Mouse (Mus musculus) cerebellum, adult 18-20 months (tissue): ENCODE measurements around the gene Rpl26.

ENCODE experiments used
- DNase-seq, 2 experiments: peaks; one replicate each; pipeline ENCODE4 v3.0.0; 2021

The Rpl26 gene

DNA sequence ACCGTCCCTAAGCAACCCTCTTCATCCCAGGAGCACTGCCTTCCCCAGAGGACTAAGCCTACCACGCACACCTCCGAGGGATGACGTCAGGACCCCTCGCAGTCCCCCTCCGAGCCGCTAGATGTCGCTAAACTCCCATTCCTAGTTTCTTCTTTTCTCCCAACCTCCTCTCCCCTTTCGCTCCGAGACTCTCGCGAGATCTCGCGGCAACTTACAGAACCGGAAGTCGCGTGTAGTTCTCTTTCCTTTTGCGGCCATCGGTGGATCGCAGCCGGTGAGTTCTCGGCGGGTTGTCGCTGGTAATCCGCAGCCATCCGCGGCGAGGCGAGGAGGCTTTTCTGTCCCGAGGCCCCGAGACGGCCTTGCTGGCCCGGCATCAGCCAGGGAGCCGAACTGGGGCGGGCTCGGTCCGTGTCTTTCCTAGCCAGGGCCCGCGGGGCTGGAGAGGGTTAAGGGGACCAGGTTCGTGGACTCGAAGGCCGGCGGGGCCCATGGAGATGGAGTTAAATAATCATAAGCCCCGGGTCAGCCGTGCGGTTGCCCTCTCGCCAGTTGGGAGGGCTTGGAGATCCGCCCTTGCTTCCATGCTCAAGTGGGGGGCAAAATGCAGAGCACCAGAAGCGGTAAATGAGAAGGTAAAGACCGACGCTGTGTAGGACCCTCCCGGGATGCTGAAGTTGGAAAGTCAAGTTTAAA is at the start of gene Rpl26:
Gene Rpl26 (plus strand): TSS at position 233 of the 696 bp plus-strand sequence.
- DNase-seq: peak; percentile 97 to 99

DNA sequence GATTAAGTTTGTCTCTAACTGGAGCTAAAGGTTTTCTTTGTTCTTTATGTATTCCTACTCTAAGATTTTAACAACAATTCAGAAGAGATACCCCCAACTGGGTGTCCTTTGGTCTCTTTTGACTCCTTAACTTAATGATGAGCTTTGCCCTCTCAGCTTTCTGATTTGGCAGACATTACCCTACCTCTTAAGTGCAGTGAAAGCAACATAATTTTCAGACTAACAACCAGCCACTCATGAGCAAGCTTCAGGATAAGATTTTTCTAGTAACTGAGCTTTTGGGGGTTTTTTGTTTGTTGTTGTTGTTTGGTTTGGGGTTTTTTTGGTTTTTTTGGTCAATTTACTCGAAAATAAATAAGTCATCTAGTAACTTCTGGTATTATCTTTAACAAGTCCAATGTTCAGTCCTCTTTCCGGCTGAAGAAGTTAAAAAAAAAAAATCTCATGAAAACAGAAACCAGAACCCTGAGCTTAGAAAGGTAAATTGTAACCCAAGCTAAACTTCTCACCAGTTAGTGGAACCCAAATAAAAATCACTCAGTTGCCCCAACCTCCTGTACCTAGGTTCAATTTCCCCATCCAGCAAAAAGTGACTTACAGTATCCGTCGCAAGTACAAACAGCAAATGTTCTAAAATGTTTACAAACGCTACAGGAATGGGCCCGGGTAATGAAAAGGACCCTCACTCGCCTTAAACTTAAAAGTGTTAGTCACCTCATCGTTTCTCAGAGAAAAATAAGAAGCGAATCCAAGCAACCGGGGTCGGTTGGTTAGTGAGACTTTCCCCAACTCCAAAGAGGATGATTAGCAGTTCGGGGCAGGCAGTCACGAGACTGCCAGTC is 49.5 kb upstream of the Rpl26 start:
- no peak for DNase-seq

DNA sequence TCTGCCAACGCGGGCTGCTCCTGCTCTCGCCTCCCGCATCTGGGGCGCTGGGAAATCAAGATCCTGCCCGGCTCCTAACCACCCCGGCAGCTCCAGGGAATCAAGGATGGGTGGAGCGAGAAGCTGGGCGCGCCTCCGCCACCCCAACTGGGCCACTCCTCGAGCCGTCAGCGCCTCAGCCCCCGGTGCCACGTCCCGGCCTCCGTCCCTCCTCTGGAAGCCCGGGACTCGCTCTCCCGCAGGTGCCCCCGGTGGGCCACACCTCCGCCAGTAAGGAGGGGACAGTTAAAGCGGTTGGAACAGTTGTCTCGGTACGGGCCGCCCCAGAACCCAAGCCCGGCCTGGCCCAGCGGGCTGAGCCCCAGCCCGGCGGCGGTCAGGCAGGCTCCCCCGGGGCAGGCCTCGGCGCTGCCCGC is 48.9 kb upstream of the Rpl26 start:
- peak in 1 of 2 experiments; percentile 67 for DNase-seq

DNA sequence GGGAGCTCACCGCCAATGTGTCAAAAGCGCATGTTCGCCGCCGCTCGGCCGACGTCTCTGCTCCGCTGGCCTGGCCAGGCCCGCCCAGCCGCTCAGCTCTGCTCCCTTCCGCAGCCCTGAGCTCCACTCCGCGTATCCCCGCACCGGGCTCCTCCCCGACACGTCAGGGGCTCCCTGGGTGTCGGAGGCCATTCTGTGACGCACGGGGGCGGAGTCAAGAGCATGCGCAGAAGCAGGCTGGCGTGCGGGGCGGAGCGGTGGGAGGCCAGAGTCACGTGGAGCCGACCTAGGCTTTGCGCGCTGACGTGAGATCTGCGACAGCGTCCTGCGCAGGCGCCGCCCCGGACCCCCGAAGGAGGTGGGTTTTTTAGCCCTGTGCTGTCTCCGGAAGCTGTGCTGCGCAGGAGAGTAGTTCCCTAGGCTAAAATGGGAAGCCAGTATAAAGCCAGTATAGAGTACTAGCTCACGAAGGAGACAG is 48.4 kb upstream of the Rpl26 start:
- DNase-seq: peak; percentile 100

DNA sequence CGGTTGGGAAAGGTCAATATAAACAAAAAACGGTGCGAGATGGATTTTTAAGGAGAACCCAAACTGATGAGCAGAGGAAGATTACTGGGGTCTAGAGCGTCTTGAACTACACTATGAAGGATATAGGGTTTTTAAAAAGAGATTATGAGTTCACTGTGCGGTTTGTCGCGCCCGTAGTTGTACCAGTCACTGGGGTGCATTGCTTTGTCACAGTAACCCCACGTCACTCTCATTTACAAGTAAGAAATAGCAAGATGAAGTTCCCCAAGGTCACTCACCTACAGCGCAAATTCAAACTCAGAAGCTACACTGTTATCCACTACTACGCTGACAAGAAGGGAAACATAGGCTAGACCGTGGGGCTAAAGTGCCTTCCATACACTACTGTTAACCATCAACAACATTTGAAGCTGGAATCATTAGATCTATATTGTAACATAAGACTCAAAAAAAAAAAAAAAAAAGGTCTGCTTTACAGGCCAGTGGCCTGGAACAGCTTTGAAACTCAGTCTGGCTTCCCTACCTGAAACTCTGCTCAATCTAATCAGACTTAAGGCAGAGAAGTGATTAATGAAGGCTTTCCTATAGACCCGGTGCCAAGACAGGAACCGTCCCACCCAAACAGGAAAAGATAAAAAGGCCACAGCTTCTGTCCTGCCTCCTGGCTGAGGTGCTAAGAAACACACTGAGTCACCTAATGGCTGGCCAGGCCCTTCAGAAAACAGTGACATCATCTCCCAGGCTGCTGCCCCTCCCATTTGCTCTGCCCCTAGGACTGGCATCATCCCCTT is 47.6 kb upstream of the Rpl26 start:
- DNase-seq: peak; percentile 9 to 29

DNA sequence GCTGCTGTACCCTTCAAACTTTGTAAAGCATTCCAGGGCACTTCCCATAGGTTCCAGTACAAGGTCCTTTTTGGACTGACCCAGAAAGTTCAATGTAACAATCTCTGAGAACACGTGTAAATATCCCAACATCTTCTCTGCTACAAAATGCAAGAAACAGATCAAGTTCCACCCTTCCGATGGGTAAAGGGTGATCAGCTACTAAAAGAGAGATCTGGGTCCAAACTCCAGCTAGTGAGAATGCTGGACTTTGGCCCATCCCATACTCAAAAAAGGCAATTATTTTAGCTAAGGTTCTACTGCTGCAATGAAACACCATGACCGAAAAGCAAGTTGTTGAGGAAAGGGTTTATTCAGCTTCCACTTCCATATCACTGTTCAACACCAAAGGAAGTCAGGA is 46.8 kb upstream of the Rpl26 start:
- no peak for DNase-seq

DNA sequence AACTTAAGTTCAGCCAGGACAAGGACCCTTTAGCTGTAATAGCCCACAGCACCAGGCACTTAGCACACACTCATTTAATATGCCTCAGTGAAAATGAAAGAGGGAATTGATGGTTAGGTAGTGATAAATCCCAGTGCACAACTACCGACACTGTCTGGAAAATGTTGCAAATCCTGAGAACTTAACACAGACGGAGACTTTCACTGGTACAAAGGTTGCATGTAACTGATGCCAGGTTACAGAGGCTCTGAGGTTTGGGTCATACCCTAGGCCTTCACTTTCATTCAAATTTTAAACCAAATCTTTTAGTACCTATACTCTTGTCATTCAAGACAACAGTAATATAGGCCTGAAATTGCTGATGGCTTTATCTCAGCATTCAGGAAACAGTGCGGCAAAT is 44.1 kb upstream of the Rpl26 start:
- no peak for DNase-seq

DNA sequence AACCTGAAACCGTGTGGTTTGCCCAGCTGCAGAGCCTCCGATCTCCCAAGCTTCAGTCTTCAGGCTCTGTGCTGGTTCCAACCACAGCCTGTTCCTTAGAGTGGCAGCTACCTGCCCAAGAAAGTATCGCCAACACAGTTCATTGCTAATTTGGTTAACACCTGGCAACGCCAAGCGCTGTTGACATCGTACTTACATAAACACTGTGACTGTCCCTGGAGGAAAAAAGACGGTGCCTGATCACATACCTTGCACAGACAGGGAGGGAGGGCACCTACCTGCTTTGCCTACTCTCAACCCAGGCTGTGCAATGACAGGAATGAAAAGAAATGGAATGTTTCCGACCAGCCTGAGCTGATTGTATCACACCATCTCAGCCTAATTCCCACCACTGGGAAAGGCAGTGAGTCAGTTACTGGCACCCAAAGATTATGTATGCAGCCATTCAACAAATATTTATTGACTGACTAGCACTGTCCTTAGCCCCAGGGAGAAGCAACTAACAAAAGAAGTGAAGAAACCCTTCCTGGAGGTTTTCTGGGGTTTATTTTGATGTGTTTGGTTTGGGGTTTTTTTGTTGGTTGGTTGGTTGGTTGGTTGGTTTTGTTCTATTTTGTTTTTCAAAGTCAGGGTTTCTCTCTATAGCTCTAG is 41.3 kb upstream of the Rpl26 start:
- DNase-seq: no peak

DNA sequence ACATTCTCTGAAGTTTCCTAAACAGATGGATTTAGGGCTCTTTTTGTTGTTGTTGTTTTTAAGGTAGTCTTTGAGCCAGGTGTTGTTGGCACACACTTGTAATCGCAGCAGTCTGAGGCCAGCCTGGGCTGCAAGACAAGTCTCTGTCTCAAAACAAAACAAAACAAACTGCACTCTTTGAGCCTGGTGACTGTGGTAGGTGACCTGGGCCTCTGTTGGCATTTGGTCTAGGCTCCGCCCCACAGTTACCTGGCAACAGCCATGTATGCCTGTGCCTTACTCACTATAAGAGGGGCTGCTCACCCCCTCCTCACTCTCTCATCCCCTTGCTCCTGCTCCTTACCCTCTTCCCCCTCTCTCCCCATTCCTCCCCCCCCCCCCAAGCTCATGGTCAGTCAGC is 39.1 kb upstream of the Rpl26 start:
- DNase-seq: no peak

DNA sequence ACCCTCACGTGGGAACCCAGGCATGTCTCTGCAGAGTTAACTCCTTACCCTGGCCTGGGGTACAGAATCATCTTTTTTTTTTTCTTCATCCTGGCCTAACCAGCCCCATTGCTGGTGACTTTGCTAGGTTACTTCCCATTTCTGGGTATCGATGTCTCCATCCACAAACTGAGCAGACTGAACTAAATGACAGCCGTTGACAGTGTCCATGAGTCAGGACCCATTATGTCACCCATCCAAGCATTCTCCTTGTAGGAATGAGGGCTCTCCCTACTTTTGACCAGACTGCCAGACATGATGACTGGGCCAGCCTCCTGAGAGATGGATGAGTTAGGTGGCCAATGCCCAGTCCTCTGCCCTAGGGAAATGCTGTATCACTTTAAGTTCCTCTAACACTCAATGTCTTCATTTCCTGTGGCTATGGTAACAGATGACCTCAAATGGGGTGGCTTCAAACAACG is 37.7 kb upstream of the Rpl26 start:
- no peak for DNase-seq

DNA sequence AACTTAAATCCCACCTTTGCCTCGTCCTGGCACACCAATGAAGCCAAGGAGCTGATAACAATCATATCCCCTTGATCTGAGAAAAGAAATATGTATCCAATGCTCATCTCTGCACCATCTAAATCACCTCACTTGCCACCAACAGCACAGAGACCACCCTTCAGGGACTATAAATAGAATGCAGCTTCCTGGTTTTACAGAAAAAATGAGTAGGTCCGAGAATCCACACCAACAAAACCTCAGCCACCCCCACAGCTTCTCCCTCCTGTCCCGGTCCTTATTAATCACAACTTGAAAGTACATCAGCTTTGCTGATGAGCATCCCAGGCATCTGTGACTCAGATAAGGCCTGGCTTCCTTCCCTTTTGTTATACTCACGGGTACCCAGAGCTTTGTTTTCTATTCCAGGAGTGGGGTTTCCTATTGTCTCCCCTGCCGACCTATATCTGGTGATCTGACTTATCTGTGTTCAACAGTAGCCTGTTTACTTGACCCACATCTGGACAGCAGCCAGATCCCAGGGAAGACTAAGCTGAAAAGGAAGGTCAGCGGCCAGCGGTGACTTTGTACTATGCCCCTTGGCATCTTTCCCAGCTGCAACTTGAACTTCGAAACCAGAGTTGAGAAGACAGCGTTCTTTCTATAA is 36.7 kb upstream of the Rpl26 start:
- DNase-seq: no peak

DNA sequence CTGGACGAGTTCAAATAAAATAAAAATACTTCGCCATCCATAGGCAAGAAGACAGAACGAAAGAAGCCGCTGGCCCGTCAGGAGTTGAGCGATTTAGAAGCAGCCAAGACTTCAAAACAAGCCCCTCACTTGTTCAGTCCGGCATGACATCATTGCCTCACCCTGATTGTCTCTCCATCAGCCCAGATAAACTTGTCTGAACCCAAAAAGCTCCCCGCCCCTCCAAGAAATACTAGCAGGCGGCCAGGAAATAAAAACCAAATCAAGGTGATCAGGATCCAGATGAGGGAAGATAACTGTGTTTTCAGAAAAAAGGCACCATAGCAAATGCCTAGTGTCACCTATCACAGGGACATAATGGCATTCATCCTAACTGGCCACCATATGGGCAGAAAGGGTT is 30.1 kb upstream of the Rpl26 start:
- DNase-seq: no peak

DNA sequence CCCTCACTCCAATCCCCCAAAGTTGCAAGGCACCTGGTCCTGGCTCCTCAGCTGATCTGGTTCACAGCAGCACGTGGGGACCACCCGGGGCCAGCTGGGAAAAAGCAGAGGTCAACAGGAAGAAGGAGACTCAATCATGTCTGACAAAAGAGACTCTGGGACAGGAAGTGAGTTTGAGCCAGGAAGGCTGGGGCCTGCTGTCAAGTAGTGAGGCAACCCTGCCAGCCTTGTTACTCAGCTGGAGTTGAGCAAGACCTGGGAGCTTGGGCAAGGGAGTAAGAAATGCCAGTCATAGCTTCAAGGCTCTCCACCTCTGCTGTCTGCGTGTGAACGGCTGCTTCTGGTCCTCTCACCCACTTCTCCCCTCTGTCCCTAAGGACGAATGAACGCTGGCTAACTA is 29.6 kb upstream of the Rpl26 start, which contains the start of gene Ndel1:
Gene Ndel1 (minus strand): TSS at position 111 of the 400 bp plus-strand sequence.
- DNase-seq: no peak

DNA sequence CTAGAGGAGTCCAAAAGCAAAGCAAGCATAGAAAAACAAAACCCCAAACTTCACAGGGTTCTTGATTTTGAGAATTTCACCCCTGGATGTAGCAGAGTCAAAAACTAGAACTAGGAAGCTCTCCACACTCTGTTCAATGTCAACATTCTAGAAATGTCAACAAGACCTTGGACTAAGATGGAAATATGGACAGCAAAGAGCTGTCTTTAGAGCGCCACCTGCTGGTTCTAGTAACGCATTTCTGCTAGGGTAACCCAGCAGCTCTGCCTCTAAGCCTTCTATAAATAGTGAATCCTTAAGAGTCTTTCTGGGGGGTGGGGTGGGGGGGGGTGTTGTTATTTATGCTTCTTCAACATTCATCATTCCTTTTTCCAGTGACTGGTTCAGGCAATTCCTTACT is 26.5 kb upstream of the Rpl26 start:
- DNase-seq: peak; percentile 70 to 76

DNA sequence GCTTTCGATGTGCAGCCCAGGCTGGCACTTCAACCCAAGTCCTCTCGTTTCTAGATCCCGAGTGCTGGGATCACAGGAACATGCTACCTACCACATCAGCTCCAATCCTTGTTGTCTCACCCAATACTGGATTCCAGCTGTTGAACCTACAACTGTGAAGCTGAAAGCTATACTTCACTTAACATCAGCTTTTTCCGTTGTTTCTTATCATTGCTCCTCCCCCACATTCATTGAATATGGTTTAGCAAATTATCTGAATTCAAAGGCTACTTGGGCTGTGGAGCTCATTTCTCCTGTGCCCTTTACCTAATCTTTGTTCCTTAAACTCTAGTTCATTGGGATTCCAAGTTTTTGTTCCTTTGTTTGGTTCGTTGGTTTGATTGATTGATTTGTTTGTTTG is 22.6 kb upstream of the Rpl26 start:
- no peak for DNase-seq

DNA sequence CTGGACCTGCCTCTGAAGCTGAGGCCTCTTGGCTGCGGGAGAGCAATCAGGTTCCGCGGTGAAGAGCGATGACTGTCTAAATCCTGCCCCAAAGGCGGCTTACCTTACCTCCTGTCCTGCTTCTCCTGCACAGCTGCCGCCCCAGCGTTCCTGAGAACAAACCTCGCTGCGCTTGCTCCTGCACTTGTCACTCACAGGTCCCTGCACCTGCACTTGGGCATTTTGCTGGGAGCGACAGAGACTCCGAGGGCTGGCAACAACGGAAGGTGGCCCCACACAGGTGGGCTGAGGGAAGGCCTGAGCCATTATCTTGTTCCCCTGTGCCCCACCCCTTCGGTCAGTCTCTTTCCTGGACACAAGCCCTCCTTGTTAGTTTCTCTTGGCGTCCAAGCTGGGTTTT is 19.3 kb upstream of the Rpl26 start:
- no peak for DNase-seq

DNA sequence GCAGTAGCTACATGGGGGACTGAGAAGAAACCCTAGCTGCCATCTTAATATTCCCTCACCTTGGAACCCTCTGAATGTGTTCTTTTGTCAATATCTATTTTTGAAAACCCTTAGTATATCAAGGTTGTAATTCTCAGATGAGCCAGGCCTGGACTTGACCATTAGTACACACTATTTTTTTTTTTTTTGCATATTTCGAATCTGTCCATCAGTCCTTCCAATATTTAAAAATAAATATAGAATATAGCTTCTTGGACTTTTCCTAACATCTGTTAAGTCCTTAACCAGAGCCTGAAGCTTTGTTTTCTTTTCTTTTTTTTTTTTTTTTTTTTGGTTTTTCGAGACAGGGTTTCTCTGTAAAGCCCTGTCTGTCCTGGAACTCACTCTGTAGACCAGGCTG is 17.5 kb upstream of the Rpl26 start:
- DNase-seq: no peak

DNA sequence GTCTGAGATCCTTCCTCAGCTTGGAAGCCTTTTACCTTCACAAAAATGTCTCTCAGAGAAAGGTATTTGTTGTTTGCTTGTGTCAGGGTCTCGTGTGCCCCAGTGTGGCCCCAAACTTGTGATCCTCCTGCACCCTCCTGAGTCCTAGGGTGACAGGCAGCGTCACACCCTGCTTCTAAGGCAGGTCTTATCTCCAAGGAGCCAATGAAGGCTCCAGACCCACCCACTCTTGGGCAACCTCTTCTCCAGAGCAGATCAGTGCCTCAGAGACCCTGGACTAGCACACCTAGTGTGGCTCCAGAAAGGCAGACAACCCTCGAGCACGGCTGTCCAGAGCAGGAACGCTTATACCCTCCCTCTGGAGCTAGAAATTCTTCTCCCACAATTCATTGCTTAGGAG is 17.0 kb upstream of the Rpl26 start:
- DNase-seq: no peak

DNA sequence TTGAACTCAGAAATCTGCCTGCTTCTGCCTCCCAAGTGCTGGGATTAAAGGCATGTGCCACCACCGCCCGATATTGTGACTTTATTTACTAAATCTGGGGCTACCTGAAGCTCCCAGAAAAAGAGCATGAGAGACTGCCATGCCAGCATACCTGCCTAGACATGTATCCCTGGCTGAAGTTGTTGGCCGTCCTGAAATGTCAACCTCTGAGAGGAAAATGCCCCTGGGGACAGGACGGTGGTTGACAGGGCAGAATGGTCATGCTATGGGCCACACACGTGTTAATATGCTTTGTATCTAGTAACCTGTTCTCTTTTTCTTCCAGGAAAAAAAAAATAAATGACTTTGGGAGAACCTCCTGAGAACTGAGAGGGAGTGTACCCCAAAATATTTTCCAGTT is 15.3 kb upstream of the Rpl26 start:
- no peak for DNase-seq

DNA sequence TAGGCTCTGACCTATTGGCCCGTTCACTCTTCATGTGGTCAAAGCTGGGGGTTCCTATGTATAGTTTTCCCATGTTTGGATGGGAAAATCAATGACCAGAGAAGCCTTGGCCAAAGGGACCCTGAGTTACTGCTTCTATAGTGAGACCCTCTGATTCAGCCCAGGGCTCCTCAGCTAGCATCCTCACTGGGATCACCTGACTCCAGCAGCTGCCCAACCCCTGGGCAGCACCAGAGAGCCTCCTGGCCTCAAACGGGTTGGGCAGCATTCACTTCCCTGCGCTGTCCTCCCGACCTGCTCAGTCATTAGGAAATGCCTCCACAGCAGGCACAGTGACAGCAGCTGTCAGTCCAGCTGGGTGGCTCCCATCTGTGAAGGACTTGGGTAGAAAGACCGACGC is 13.1 kb upstream of the Rpl26 start, which contains the start of gene Rnf222:
Gene Rnf222 (plus strand): TSS at position 301 of the 400 bp plus-strand sequence.
- no peak for DNase-seq

DNA sequence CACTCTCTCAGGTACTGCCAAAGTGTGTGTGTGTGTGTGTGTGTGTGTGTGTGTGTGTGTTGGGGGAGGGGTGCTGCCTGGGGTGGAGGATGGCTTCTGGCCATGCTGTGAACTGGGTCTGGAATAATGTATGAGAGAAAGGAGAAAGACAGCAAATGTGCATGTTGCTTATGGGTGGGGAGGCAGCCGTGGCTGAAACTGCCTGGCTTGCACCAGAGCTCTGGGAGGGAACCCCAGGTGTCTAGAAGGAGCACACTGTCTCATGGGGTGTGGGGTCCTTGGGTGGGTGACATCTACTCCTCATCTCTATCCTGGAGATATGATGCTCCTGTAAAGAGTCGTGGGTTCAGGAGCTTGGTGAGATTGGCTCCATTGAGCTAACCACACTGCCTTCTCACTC is 12.7 kb upstream of the Rpl26 start:
- no peak for DNase-seq

DNA sequence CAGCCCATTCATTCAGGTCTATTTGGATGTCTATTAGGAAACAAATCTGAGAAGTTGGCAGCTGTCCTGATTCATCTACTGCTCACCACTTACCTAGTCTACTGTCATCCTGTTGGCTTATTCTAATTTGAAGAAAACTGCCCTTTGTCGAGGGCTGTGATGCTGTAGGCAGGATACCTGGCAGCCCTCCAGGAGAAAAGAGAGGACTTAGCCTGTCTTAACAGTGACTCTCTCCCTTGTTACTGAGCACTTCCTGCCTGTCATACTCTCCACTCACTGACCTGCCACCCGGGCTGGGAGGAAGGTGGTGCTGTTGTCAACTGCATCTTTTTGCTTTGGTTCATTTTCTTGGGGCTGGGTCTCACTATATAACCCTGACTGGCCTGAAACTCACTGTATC is 10.8 kb upstream of the Rpl26 start:
- no peak for DNase-seq
